Mouse (Mus musculus) small intestine, adult 2 months (tissue): ENCODE data around the gene Ermp1.

Source experiments
- CTCF ChIP-seq: fragments of 200-500 bp; IDR thresholded peaks from 2 replicates; pipeline ENCODE4 v1.5.1; 2012; ENCODE audit warnings: low read depth, mild to moderate bottlenecking, control low read depth, inconsistent platforms, low read length, moderate library complexity, mixed read lengths; ENCODE audit not compliant: insufficient replicate concordance, insufficient read length; ENCODE audit errors: extremely low read depth
- POLR2A ChIP-seq: fragments of 200-500 bp; IDR thresholded peaks from 2 replicates; pipeline ENCODE4 v1.6.1; 2012; ENCODE audit warnings: low read depth, mild to moderate bottlenecking, control low read depth, inconsistent platforms, low read length, moderate library complexity

DNA sequence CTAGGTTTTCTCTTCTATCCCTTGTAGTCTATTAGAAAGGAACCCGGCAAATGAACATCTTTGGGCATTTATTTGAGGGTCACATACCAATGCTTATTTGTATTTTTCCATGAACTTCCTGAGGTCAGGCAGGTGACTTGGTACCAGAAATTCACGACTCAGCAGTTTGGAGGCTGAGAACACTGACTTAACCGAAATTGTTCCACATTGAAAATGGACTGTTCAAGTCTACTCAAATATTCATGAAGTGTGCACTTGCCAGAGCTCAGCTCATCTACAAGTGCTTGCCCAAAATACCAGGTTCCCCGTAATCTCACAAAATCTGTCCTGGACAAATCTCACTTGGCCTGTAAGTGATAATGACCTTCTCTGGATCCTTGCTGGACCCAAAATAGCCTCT is 7.8 kb upstream of the Ermp1 start:
- TF ChIP-seq CTCF, result no peak
- no peak for TF ChIP-seq POLR2A
